Mouse (Mus musculus) testis, adult 2 months (tissue): Measurements from ENCODE around the gene Ticam1. TPM values are rescaled to one million over a fixed set of nuclear protein-coding genes. Genes with fewer than 3 reads are reported as not detected.

Experiments used
- H3K27ac ChIP-seq: fragments of 200-500 bp; 2 replicates; pipeline ENCODE4 v1.5.1; 2012; ENCODE audit warnings: low read depth, low read length; ENCODE audit not compliant: control insufficient read depth, insufficient read depth
- H3K27me3 ChIP-seq: fragments of 200-500 bp; 2 replicates; pipeline ENCODE4 v1.6.1; 2012; ENCODE audit warnings: mild to moderate bottlenecking, low read length, moderate library complexity; ENCODE audit not compliant: control insufficient read depth, insufficient read depth
- H3K36me3 ChIP-seq: fragments of 200-500 bp; 2 replicates; pipeline ENCODE4 v1.6.1; 2012; ENCODE audit warnings: mild to moderate bottlenecking, low read length; ENCODE audit not compliant: control insufficient read depth, insufficient read depth
- H3K4me1 ChIP-seq: fragments of 200-500 bp; 2 replicates; pipeline ENCODE4 v1.6.1; 2012; ENCODE audit warnings: low read length; ENCODE audit not compliant: control insufficient read depth, insufficient read depth
- H3K4me3 ChIP-seq: fragments of 200-500 bp; 2 replicates; pipeline ENCODE4 v1.5.1; 2012; ENCODE audit warnings: low read depth, mild to moderate bottlenecking, low read length, moderate library complexity, mixed read lengths; ENCODE audit not compliant: control insufficient read depth
- CTCF ChIP-seq: fragments of 200-500 bp; IDR thresholded peaks from 2 replicates; pipeline ENCODE4 v1.5.1; 2012; ENCODE audit warnings: low read depth, mild to moderate bottlenecking, inconsistent platforms, low read length, moderate library complexity; ENCODE audit not compliant: control insufficient read depth, insufficient read depth, insufficient replicate concordance
- POLR2A ChIP-seq: fragments of 200-500 bp; IDR thresholded peaks from 2 replicates; pipeline ENCODE4 v1.6.1; 2012; ENCODE audit warnings: low read depth, mild to moderate bottlenecking, inconsistent platforms, low read length, moderate library complexity; ENCODE audit not compliant: control insufficient read depth
- polyA plus RNA-seq: library from polyadenylated mRNA; depleted of rRNA; stranded (reverse); fragments of >200 nt; gene quantifications from 2 replicates; pipeline ENCODE4 v1.2.3, GENCODE M21; 2012

Gene Ticam1
- polyA plus RNA-seq, 1 experiment, result 3.4 TPM

- TF ChIP-seq POLR2A (no peak), CTCF (no peak)
- H3K4me3 ChIP-seq, result no peak overlapping the region
- no peaks in the 10 kb centered on the region for H3K36me3 ChIP-seq
- no peak overlapping the region for H3K27ac ChIP-seq
- H3K4me1 ChIP-seq, result peaks cover 11% of the 10 kb centered on the region
- H3K27me3 ChIP-seq, result no peaks in the 10 kb centered on the region
Measured at GRCm38 (mm10) chr17:56271609-56272253, 4.9 kb downstream of the Ticam1 start.

GRCm38 (mm10) chr17:56269741-56270140 is 6.8 kb downstream of the Ticam1 start:
- TF ChIP-seq POLR2A, result no peak
- no peak for TF ChIP-seq CTCF
- Histone ChIP-seq H3K27me3 (no peaks in the 10 kb centered on the region), H3K4me3 (no peak overlapping the region), H3K4me1 (no peaks in the 10 kb centered on the region), H3K27ac (no peak overlapping the region), H3K36me3 (no peaks in the 10 kb centered on the region)

- Histone ChIP-seq H3K4me3 (no peak overlapping the region), H3K27me3 (no peaks in the 10 kb centered on the region), H3K36me3 (no peaks in the 10 kb centered on the region), H3K27ac (peak overlapping the region; percentile 26; the same call in 1 of the 2 replicates), H3K4me1 (no peaks in the 10 kb centered on the region)
- TF ChIP-seq CTCF (no peak), POLR2A (no peak)
Measured at GRCm38 (mm10) chr17:56269153-56269630, 7.4 kb downstream of the Ticam1 start.

GRCm38 (mm10) chr17:56266271-56266670 is 10.3 kb downstream of the Ticam1 start:
- Histone ChIP-seq H3K4me3 (no peak overlapping the region), H3K27me3 (no peaks in the 10 kb centered on the region), H3K36me3 (no peaks in the 10 kb centered on the region), H3K4me1 (no peaks in the 10 kb centered on the region; the same call in 1 of the 2 replicates), H3K27ac (no peak overlapping the region)
- no peak for TF ChIP-seq CTCF
- no peak for TF ChIP-seq POLR2A

GRCm38 (mm10) chr17:56265869-56266268 is 10.7 kb downstream of the Ticam1 start:
- no peak overlapping the region for H3K4me3 ChIP-seq
- H3K4me1 ChIP-seq, result no peaks in the 10 kb centered on the region; the same call in 1 of the 2 replicates
- no peaks in the 10 kb centered on the region for H3K36me3 ChIP-seq
- no peak for TF ChIP-seq POLR2A
- no peak for TF ChIP-seq CTCF
- no peaks in the 10 kb centered on the region for H3K27me3 ChIP-seq
- H3K27ac ChIP-seq, result no peak overlapping the region

- no peaks in the 10 kb centered on the region; the same call in 1 of the 2 replicates for H3K4me1 ChIP-seq
- H3K36me3 ChIP-seq, result no peaks in the 10 kb centered on the region
- no peaks in the 10 kb centered on the region for H3K27me3 ChIP-seq
- no peak overlapping the region for H3K4me3 ChIP-seq
- no peak overlapping the region for H3K27ac ChIP-seq
- TF ChIP-seq POLR2A, result no peak
- TF ChIP-seq CTCF, result no peak
Measured at GRCm38 (mm10) chr17:56265011-56265410, 11.6 kb downstream of the Ticam1 start.

GRCm38 (mm10) chr17:56264020-56264419 is 12.6 kb downstream of the Ticam1 start:
- H3K36me3 ChIP-seq, result no peaks in the 10 kb centered on the region
- H3K27me3 ChIP-seq, result no peaks in the 10 kb centered on the region
- no peaks in the 10 kb centered on the region; the same call in 1 of the 2 replicates for H3K4me1 ChIP-seq
- no peak overlapping the region for H3K4me3 ChIP-seq
- TF ChIP-seq CTCF, result peak; percentile 81; the same call in 1 of the 2 replicates
- no peak for TF ChIP-seq POLR2A
- H3K27ac ChIP-seq, result no peak overlapping the region
